Mouse (Mus musculus) brain, embryonic 14.5 days (tissue): Measurements from ENCODE around the gene Pgbd1. TPM values are rescaled to one million over a fixed set of nuclear protein-coding genes. Genes with fewer than 3 reads are reported as not detected.
"Not testable (repeated sequence)": the region's sequence is repeated elsewhere in the genome, so short reads cannot be mapped to it uniquely, and the experiment has no call there.

Experiments
- DNase-seq: peaks from one replicate; pipeline ENCODE4 v3.0.0-alpha.2; 2011; ENCODE audit warnings: low read depth
- CTCF ChIP-seq: fragments of 200-500 bp; IDR thresholded peaks from 2 replicates; pipeline ENCODE4 v1.5.1; 2012; ENCODE audit warnings: inconsistent platforms, mild to moderate bottlenecking, moderate library complexity, borderline replicate concordance; ENCODE audit not compliant: insufficient read depth, insufficient read length; ENCODE audit errors: extremely low read depth
- POLR2A ChIP-seq: fragments of 200-500 bp; IDR thresholded peaks from 2 replicates; pipeline ENCODE4 v1.6.1; 2012; ENCODE audit warnings: mild to moderate bottlenecking, inconsistent platforms, borderline replicate concordance; ENCODE audit not compliant: poor library complexity, insufficient read depth, insufficient read length, severe bottlenecking; ENCODE audit errors: extremely low read depth
- polyA plus RNA-seq: library from polyadenylated mRNA; depleted of rRNA; stranded (reverse); fragments of >200 nt; gene quantifications from 2 replicates; pipeline ENCODE4 v1.2.3, GENCODE M21; 2012

Pgbd1 gene
- polyA plus RNA-seq, 1 experiment = 4.9 TPM

GRCm38 (mm10) chr13:21414231-21415212 lies 26.3 kb downstream of the Pgbd1 start:
- TF ChIP-seq CTCF (no peak), POLR2A (no peak)
- no peak for DNase-seq

- DNase-seq = no peak
- no peak for TF ChIP-seq CTCF
- TF ChIP-seq POLR2A = no peak
Observed at GRCm38 (mm10) chr13:21408805-21409459, 31.9 kb downstream of the Pgbd1 start.

GRCm38 (mm10) chr13:21407969-21408804 lies 32.7 kb downstream of the Pgbd1 start:
- TF ChIP-seq CTCF (no peak), POLR2A (0 out of 2 replicates have a peak, but pooled peaks have one; percentile 47)
- peak; percentile 96 for DNase-seq

- DNase-seq = no peak
- no peak for TF ChIP-seq POLR2A
- no peak for TF ChIP-seq CTCF
Observed at GRCm38 (mm10) chr13:21407341-21407740, 33.5 kb downstream of the Pgbd1 start.

- DNase-seq = no peak
- TF ChIP-seq POLR2A (no peak), CTCF (no peak)
Observed at GRCm38 (mm10) chr13:21402848-21403247, 38.0 kb downstream of the Pgbd1 start.

GRCm38 (mm10) chr13:21402287-21402846 lies 38.5 kb downstream of the Pgbd1 start, which contains the start of gene Zkscan3:
Gene Zkscan3, minus strand, starts transcription at chr13:21402755.
- peak; percentile 94 for DNase-seq
- TF ChIP-seq POLR2A (peak; percentile 36; the same call in 1 of the 2 replicates), CTCF (no peak)

GRCm38 (mm10) chr13:21401636-21402286 lies 39.1 kb downstream of the Pgbd1 start:
- no peak for TF ChIP-seq POLR2A
- TF ChIP-seq CTCF = no peak
- DNase-seq = peak; percentile 43

- no peak for TF ChIP-seq CTCF
- TF ChIP-seq POLR2A = no peak
- DNase-seq = no peak
Observed at GRCm38 (mm10) chr13:21401166-21401565, 39.7 kb downstream of the Pgbd1 start.

- DNase-seq = no peak
- TF ChIP-seq POLR2A (no peak), CTCF (no peak)
Observed at GRCm38 (mm10) chr13:21397486-21397885, 43.4 kb downstream of the Pgbd1 start.

GRCm38 (mm10) chr13:21396048-21396447 lies 44.8 kb downstream of the Pgbd1 start:
- not testable (repeated sequence) for DNase-seq
